Mouse (Mus musculus) G1E (cell line): ENCODE measurements around the gene Tcf7l1. TPM values are rescaled to one million over a fixed set of nuclear protein-coding genes. Genes with fewer than 3 reads are reported as not detected.

Source experiments
- ATAC-seq: 2 replicates; pipeline ENCODE4 v1.8.0; 2016; ENCODE audit warnings: mild to moderate bottlenecking; ENCODE audit not compliant: insufficient number of reproducible peaks, poor library complexity, low FRiP score, severe bottlenecking; ENCODE audit errors: extremely low read depth
- DNase-seq: peaks from one replicate; pipeline ENCODE4 v3.0.0; 2012; ENCODE audit warnings: low spot score
- H3K27me3 ChIP-seq: 2 replicates; pipeline ENCODE4 v1.6.1; 2012; ENCODE audit warnings: mild to moderate bottlenecking, low read length, inconsistent platforms; ENCODE audit not compliant: insufficient read depth
- H3K36me3 ChIP-seq: replicated peaks from 2 replicates; pipeline ENCODE3; 2012; ENCODE audit warnings: mild to moderate bottlenecking, inconsistent platforms
- H3K4me1 ChIP-seq: 2 replicates; pipeline ENCODE4 v1.6.1; 2012; ENCODE audit warnings: low read depth, low read length, inconsistent platforms, mixed read lengths; ENCODE audit not compliant: insufficient read depth
- H3K4me3 ChIP-seq: 2 replicates; pipeline ENCODE4 v1.5.1; 2012; ENCODE audit warnings: low read depth, mild to moderate bottlenecking, inconsistent platforms, low read length, moderate library complexity, mixed read lengths
- H3K9me3 ChIP-seq: replicated peaks from 2 replicates; pipeline ENCODE4 v1.6.1; 2012; ENCODE audit warnings: inconsistent platforms
- CTCF ChIP-seq: IDR thresholded peaks from 2 replicates; pipeline ENCODE4 v1.5.1; 2012; ENCODE audit warnings: low read depth, low read length, inconsistent platforms, mixed read lengths
- GATA1 ChIP-seq: IDR thresholded peaks from 2 replicates; pipeline ENCODE4 v1.6.1; 2012; ENCODE audit warnings: borderline replicate concordance, low read length, inconsistent platforms, mixed read lengths
- GATA2 ChIP-seq: IDR thresholded peaks from 2 replicates; pipeline ENCODE4 v1.6.1; 2012; ENCODE audit warnings: low read depth, low read length, inconsistent platforms, borderline replicate concordance
- POLR2AphosphoS5 ChIP-seq: IDR thresholded peaks from 2 replicates; pipeline ENCODE4 v1.6.1; 2012; ENCODE audit warnings: low read depth, low read length, inconsistent platforms; ENCODE audit not compliant: insufficient replicate concordance
- TAL1 ChIP-seq: conservative IDR thresholded peaks from 2 replicates; pipeline ENCODE4 v1.6.1; 2012; ENCODE audit warnings: low read depth, low read length, inconsistent platforms, mixed read lengths
- polyA plus RNA-seq: library from polyadenylated mRNA; stranded (reverse); fragments of >175 nt; gene quantifications from 2 replicates; pipeline ENCODE4 v1.2.3, GENCODE M21; 2012
- total RNA-seq, 2 experiments: library from RNA; stranded (forward) in 1 of 2; stranded (reverse) in 1 of 2; fragments of 200-1000 nt in 1 of 2; fragments of >200 nt in 1 of 2; fragmentation: Nextera tagmentation in 1 of 2; gene quantifications; 2 replicates each; pipeline ENCODE4 v1.2.3; 2014 to 2017

Tcf7l1 gene
- total and polyA plus RNA-seq, 3 experiments: 0.38 TPM; not detected in 2

DNA sequence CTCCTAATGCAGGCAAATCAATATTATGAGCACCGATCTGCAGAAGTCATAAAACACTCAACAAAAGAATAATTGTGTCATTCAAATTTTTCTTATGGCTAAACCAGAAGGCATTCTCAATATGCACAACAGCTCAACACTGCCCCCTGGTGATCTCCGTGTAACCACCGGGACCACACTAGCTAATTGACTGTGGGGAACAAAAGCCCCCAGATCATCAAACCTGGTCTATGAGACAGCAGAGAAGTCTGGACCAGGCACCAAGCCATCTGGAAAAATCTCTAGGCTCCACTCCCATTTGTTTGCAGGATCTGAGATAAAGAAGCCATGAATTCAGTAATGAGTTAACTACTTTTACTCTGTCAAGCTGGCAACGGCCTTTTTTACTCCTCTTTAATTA, 122.0 kb downstream of the Tcf7l1 start:
- peaks cover 7% of the 10 kb centered on the region for H3K27me3 ChIP-seq
- TF ChIP-seq GATA1 (no peak), POLR2AphosphoS5 (no peak), GATA2 (no peak), CTCF (peak; percentile 51; the same call in 1 of the 2 replicates), TAL1 (no peak)
- DNase-seq: peak; percentile 13

GRCm38 (mm10) chr6:72664290-72664689, 124.8 kb downstream of the Tcf7l1 start:
- no peaks in the 10 kb centered on the region for H3K9me3 ChIP-seq
- TF ChIP-seq GATA2 (no peak), GATA1 (no peak), POLR2AphosphoS5 (no peak), TAL1 (no peak), CTCF (no peak)
- ATAC-seq: no peak
- peaks cover 11% of the 10 kb centered on the region for H3K27me3 ChIP-seq
- no peaks in the 10 kb centered on the region for H3K36me3 ChIP-seq
- no peak overlapping the region for H3K4me3 ChIP-seq
- no peak for DNase-seq
- H3K4me1 ChIP-seq: no peaks in the 10 kb centered on the region

More for the DNA sequence above, 122.0 kb downstream of the Tcf7l1 start:
- Histone ChIP-seq H3K36me3 (no peaks in the 10 kb centered on the region), H3K4me1 (no peaks in the 10 kb centered on the region), H3K4me3 (no peak overlapping the region), H3K9me3 (no peaks in the 10 kb centered on the region)
- ATAC-seq: no peak

GRCm38 (mm10) chr6:72663000-72663399, 126.1 kb downstream of the Tcf7l1 start:
- no peak for ATAC-seq
- DNase-seq: no peak
- Histone ChIP-seq H3K9me3 (no peaks in the 10 kb centered on the region), H3K4me3 (no peak overlapping the region), H3K36me3 (no peaks in the 10 kb centered on the region), H3K4me1 (no peaks in the 10 kb centered on the region), H3K27me3 (peaks cover 11% of the 10 kb centered on the region)
- TF ChIP-seq POLR2AphosphoS5 (no peak), GATA1 (no peak), CTCF (no peak), TAL1 (no peak), GATA2 (no peak)

DNA sequence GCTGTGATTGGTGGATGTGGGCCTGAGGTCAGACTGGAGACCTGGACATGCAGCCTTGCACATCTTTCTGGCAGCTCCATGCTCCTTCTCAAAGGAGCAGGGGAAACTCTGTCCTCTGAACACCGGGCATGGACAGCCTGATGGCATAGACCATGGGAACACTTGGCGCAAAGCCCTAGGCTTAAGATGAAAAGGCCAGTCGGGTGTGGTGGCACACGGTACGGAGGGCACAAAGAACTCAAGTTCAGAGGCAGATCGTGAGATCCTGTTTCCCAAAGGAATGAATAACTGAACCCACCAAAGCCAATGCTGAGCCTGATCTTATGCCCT, 128.7 kb downstream of the Tcf7l1 start:
- Histone ChIP-seq H3K4me1 (no peaks in the 10 kb centered on the region), H3K27me3 (peaks cover 18% of the 10 kb centered on the region), H3K36me3 (no peaks in the 10 kb centered on the region), H3K9me3 (no peaks in the 10 kb centered on the region), H3K4me3 (no peak overlapping the region)
- TF ChIP-seq GATA1 (no peak), TAL1 (no peak), POLR2AphosphoS5 (no peak), GATA2 (no peak), CTCF (no peak)
- no peak for DNase-seq
- ATAC-seq: no peak

GRCm38 (mm10) chr6:72659717-72660390, 129.2 kb downstream of the Tcf7l1 start:
- Histone ChIP-seq H3K4me1 (no peaks in the 10 kb centered on the region), H3K36me3 (no peaks in the 10 kb centered on the region), H3K27me3 (peaks cover 18% of the 10 kb centered on the region), H3K9me3 (no peaks in the 10 kb centered on the region), H3K4me3 (no peak overlapping the region)
- DNase-seq (no peak), ATAC-seq (no peak)
- TF ChIP-seq GATA1: no peak
- TF ChIP-seq POLR2AphosphoS5: no peak
- no peak for TF ChIP-seq CTCF
- no peak for TF ChIP-seq TAL1
- TF ChIP-seq GATA2: no peak

- no peaks in the 10 kb centered on the region for H3K4me1 ChIP-seq
- DNase-seq (no peak), ATAC-seq (no peak)
- H3K4me3 ChIP-seq: no peak overlapping the region
- TF ChIP-seq POLR2AphosphoS5 (no peak), GATA1 (no peak), TAL1 (no peak), GATA2 (no peak), CTCF (0 out of 2 replicates have a peak, but pooled peaks have one; percentile 28)
- H3K9me3 ChIP-seq: no peaks in the 10 kb centered on the region
- H3K36me3 ChIP-seq: no peaks in the 10 kb centered on the region
- peaks cover 16% of the 10 kb centered on the region for H3K27me3 ChIP-seq
These were observed 131.0 kb downstream of the Tcf7l1 start for GRCm38 (mm10) chr6:72658006-72658405.
